Mouse (Mus musculus): Measurements from ENCODE around the gene Gabrg3. TPM values are rescaled to one million over a fixed set of nuclear protein-coding genes. Genes with fewer than 3 reads are reported as not detected.

The Gabrg3 gene
- polyA plus RNA-seq, 1 experiment from 2014 or later = 0.25 TPM

DNA sequence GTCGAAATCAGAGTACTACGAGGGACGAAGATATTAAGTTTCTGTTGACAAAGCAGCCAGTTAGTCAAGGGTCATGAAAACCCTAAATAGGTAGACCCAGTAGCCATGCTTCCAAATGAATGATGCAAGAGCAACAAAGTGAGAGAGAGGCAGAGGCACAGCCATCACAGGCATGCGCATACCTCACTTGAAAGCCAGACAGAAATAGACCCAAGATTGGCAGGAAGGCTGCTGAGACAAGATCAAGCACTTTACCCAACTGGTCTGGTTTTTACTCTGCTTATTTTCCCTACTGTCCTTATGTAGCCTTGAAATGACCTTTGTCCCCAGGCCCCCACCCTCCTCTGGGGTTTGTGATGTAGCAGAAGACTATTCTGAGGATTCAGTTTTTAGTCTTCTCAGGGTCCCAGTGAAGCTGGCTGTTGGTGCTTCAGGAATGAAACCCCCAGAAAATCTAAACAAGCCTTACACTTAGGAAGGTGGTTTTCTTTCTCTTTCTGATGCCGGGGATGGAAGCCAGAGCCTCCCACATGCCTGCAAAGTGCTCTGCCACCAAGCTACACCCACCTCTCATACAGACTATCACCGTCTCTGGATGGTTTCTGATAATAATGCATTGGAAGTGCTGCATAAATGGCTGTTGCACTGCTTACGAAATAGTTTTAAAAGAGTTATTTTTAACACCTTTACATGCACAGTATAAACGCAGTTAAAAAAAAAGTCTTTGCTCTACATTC is 30.3 kb downstream of the Gabrg3 start:
- H3K27ac ChIP-seq (ENCODE audit: low read depth) = no peak overlapping the region
- H3K27me3 ChIP-seq (ENCODE audit: insufficient read depth, low read length) = no peaks in the 10 kb centered on the region
- H3K9me3 ChIP-seq (ENCODE audit: low read depth, low read length) = no peaks in the 10 kb centered on the region
- WGBS = 76% methylated on average over 8 of the region's 8 CpGs
- H3K4me1 ChIP-seq (ENCODE audit: insufficient read depth) = no peaks in the 10 kb centered on the region
- H3K9ac ChIP-seq = no peak overlapping the region
- no peaks in the 10 kb centered on the region for H3K36me3 ChIP-seq (ENCODE audit: insufficient read depth)
- no peak overlapping the region for H3K4me2 ChIP-seq
- H3K4me3 ChIP-seq (ENCODE audit: low read depth, low read length) = no peak overlapping the region
- DNase-seq (no peak), ATAC-seq (ENCODE audit: insufficient read depth) (no peak)
- no peak for TF ChIP-seq CTCF (IDR thresholded peaks at IDR 0.05; ENCODE audit: low read depth)

GRCm38 (mm10) chr7:57348774-57349173 is 38.2 kb downstream of the Gabrg3 start:
- DNase-seq = peak; percentile 65
- 59% methylated on average over 1 of the region's 1 CpGs for WGBS

GRCm38 (mm10) chr7:57341910-57342309 is 45.1 kb downstream of the Gabrg3 start:
- Histone ChIP-seq H3K27ac (ENCODE audit: low read depth) (no peak overlapping the region), H3K27me3 (ENCODE audit: insufficient read depth, low read length) (no peaks in the 10 kb centered on the region), H3K4me1 (ENCODE audit: insufficient read depth) (no peaks in the 10 kb centered on the region), H3K4me2 (no peak overlapping the region), H3K9ac (no peak overlapping the region), H3K9me3 (ENCODE audit: low read depth, low read length) (no peaks in the 10 kb centered on the region), H3K36me3 (ENCODE audit: insufficient read depth) (no peaks in the 10 kb centered on the region), H3K4me3 (ENCODE audit: low read depth, low read length) (no peak overlapping the region)
- ATAC-seq (ENCODE audit: insufficient read depth) = no peak
- no peak for DNase-seq
- 74% methylated on average over 8 of the region's 8 CpGs for WGBS
- TF ChIP-seq CTCF (IDR thresholded peaks at IDR 0.05; ENCODE audit: low read depth) = no peak

More at GRCm38 (mm10) chr7:57348774-57349173, 38.2 kb downstream of the Gabrg3 start:
- H3K9ac ChIP-seq = no peak overlapping the region
- TF ChIP-seq CTCF (IDR thresholded peaks at IDR 0.05; ENCODE audit: low read depth) = no peak
- H3K4me1 ChIP-seq (ENCODE audit: insufficient read depth) = no peaks in the 10 kb centered on the region
- no peaks in the 10 kb centered on the region for H3K27me3 ChIP-seq (ENCODE audit: insufficient read depth, low read length)
- no peak for ATAC-seq (ENCODE audit: insufficient read depth)
- H3K9me3 ChIP-seq (ENCODE audit: low read depth, low read length) = no peaks in the 10 kb centered on the region
- H3K4me2 ChIP-seq = no peak overlapping the region
- no peak overlapping the region for H3K4me3 ChIP-seq (ENCODE audit: low read depth, low read length)
- H3K27ac ChIP-seq (ENCODE audit: low read depth) = no peak overlapping the region
- H3K36me3 ChIP-seq (ENCODE audit: insufficient read depth) = no peaks in the 10 kb centered on the region

DNA sequence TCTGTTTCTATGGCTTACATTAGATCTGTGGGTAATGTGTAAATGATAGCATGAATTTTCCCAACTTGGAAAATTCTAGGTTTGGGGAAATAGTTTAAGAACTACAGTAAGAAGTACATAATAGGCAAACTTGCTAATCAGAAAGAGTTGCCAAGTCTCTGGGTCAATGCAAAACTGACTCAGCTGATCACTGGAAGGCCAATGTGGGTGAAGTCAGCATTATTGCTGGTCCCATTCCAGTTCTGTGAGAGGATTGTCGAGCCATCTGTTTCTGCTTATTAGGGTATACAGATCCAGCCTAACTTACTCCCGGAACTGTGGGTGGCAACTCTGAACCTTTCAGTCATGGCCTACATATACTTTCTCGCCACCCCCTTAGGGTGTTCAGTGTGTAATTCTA is 55.8 kb downstream of the Gabrg3 start:
- H3K9ac ChIP-seq = no peak overlapping the region
- no peak for ATAC-seq (ENCODE audit: insufficient read depth)
- no peaks in the 10 kb centered on the region for H3K9me3 ChIP-seq (ENCODE audit: low read depth, low read length)
- no peak overlapping the region for H3K4me3 ChIP-seq (ENCODE audit: low read depth, low read length)
- H3K4me2 ChIP-seq = no peak overlapping the region
- DNase-seq = no peak
- no peaks in the 10 kb centered on the region for H3K27me3 ChIP-seq (ENCODE audit: insufficient read depth, low read length)
- 80% methylated on average over 3 of the region's 3 CpGs for WGBS
- no peaks in the 10 kb centered on the region for H3K4me1 ChIP-seq (ENCODE audit: insufficient read depth)
- no peak overlapping the region for H3K27ac ChIP-seq (ENCODE audit: low read depth)
- no peak for TF ChIP-seq CTCF (IDR thresholded peaks at IDR 0.05; ENCODE audit: low read depth)
- no peaks in the 10 kb centered on the region for H3K36me3 ChIP-seq (ENCODE audit: insufficient read depth)

- ATAC-seq (ENCODE audit: insufficient read depth) = no peak
- Histone ChIP-seq H3K4me3 (ENCODE audit: low read depth, low read length) (no peak overlapping the region), H3K27ac (ENCODE audit: low read depth) (no peak overlapping the region), H3K9me3 (ENCODE audit: low read depth, low read length) (no peaks in the 10 kb centered on the region), H3K4me2 (no peak overlapping the region), H3K36me3 (ENCODE audit: insufficient read depth) (no peaks in the 10 kb centered on the region), H3K9ac (no peak overlapping the region), H3K4me1 (ENCODE audit: insufficient read depth) (no peaks in the 10 kb centered on the region), H3K27me3 (ENCODE audit: insufficient read depth, low read length) (no peaks in the 10 kb centered on the region)
- TF ChIP-seq CTCF (IDR thresholded peaks at IDR 0.05; ENCODE audit: low read depth) = no peak
- 80% methylated on average over 4 of the region's 4 CpGs for WGBS
- DNase-seq = no peak
Observed at GRCm38 (mm10) chr7:57330240-57330639, 56.7 kb downstream of the Gabrg3 start.

DNA sequence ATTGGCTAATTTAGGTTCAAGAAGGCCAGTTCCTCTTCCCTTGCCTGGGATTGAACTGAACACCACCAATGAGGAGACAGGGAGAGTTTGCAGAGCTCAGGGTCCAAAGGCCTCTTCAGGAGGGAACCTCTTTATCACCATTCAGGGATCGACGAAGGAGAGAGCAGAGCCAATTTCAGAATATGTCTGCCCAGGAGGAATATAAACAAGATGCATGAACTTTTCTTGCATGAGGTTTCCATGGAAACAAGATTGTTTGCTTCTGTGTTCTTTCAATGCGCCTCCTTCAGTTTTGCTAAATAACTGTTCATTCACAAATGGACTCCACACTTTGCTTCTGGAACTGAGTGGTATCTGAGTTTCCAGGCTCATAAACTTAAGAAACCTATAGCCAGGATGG is 62.5 kb downstream of the Gabrg3 start:
- WGBS = 54% methylated on average over 3 of the region's 3 CpGs
- no peak overlapping the region for H3K27ac ChIP-seq (ENCODE audit: low read depth)

GRCm38 (mm10) chr7:57322086-57322485 is 64.9 kb downstream of the Gabrg3 start:
- no peak overlapping the region for H3K4me3 ChIP-seq (ENCODE audit: low read depth, low read length)
- no peak for ATAC-seq (ENCODE audit: insufficient read depth)
- H3K4me1 ChIP-seq (ENCODE audit: insufficient read depth) = no peaks in the 10 kb centered on the region
- 62% methylated on average over 1 of the region's 1 CpGs for WGBS
- H3K36me3 ChIP-seq (ENCODE audit: insufficient read depth) = no peaks in the 10 kb centered on the region
- H3K9ac ChIP-seq = no peak overlapping the region
- H3K9me3 ChIP-seq (ENCODE audit: low read depth, low read length) = no peaks in the 10 kb centered on the region
- no peaks in the 10 kb centered on the region for H3K27me3 ChIP-seq (ENCODE audit: insufficient read depth, low read length)
- no peak overlapping the region for H3K27ac ChIP-seq (ENCODE audit: low read depth)
- H3K4me2 ChIP-seq = no peak overlapping the region
- no peak for TF ChIP-seq CTCF (IDR thresholded peaks at IDR 0.05; ENCODE audit: low read depth)
- DNase-seq = no peak

More for the DNA sequence above, 62.5 kb downstream of the Gabrg3 start:
- no peaks in the 10 kb centered on the region for H3K36me3 ChIP-seq (ENCODE audit: insufficient read depth)
- no peak overlapping the region for H3K4me2 ChIP-seq
- H3K9me3 ChIP-seq (ENCODE audit: low read depth, low read length) = no peaks in the 10 kb centered on the region
- no peak overlapping the region for H3K9ac ChIP-seq
- DNase-seq (peak; percentile 15), ATAC-seq (ENCODE audit: insufficient read depth) (no peak)
- no peak for TF ChIP-seq CTCF (IDR thresholded peaks at IDR 0.05; ENCODE audit: low read depth)
- H3K4me1 ChIP-seq (ENCODE audit: insufficient read depth) = no peaks in the 10 kb centered on the region
- no peaks in the 10 kb centered on the region for H3K27me3 ChIP-seq (ENCODE audit: insufficient read depth, low read length)
- no peak overlapping the region for H3K4me3 ChIP-seq (ENCODE audit: low read depth, low read length)
